Mouse (Mus musculus): ENCODE results near the gene Mrpl51.

DNA sequence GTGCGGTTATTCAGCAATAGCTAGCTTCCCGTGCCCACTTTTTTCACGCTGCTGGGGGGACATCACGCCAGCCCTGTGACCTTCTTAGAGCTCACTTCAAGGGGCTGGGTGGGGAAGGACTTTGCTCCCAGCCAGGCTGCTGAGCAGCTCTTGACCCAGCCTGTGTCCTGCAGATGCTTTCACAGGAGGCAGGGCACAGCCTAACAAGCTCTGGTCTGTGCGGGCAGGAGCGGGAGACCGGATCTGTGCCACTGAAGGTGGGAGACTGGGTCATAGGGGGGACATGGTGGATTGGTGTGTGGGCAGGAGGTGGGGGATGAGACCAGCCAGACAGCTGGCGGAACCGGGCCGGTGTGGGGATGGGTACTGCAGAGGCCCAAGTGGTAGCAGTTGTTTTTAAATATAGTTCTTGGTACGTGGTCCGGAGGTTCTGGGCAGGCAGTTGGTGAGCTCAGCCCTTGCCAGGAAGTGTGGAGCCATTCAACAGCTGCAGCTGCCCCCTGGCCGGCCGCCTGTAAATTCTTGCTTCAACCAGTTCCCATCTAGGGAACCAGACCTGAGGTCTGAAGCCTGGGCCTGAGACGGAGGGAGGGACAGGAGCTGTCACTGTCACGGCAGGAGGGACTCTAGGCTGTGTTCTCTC, 42.6 kb upstream of the Mrpl51 start:
- TF ChIP-seq POLR2A (IDR thresholded peaks at IDR 0.05; ENCODE audit: borderline replicate concordance, low read depth, low read length) (no peak), CTCF (IDR thresholded peaks at IDR 0.05; ENCODE audit: low read depth, low read length) (no peak)
